Mouse (Mus musculus): ENCODE results near the gene Stk33. TPM values are rescaled to one million over a fixed set of nuclear protein-coding genes. Genes with fewer than 3 reads are reported as not detected.

The Stk33 gene
- not detected in 4 replicates for total RNA-seq (2023)

GRCm38 (mm10) chr7:109438781-109439591 lies at the start of gene Stk33:
TSS of gene Stk33 (minus strand) at chr7:109439081.

Other genes starting within 250 kb of the Stk33 start
- 0.36 to 0.52 TPM (median 0.50 TPM) in 4 replicates for gene Trim66, start 69.1 kb upstream of the Stk33 start, total RNA-seq (2023)
- gene Rpl27a, start 80.1 kb upstream of the Stk33 start, total RNA-seq (2023) = 550 to 565 TPM (median 553 TPM) in 4 replicates

Measured in B cell, adult 62 days (primary cell).